11 mouse cellular contexts compared by ENCODE assay signal in genomic region chr4:87149584-87149983, GRCm38 (mm10).
"Had no signal": no experiment of that assay in that cellular context is flagged by ENCODE, and none has a peak within 500 bp of the region (broad histone marks: within the 10 kb centered on the region; RNA-seq: fewer than 3 reads in every experiment).

No protein-coding gene starts in this region.

- H3K36me3 ChIP-seq: liver, embryonic 15.5 days; midbrain, embryonic 13.5 days; stomach, embryonic 15.5 days had no signal

- H3K27ac ChIP-seq: liver, embryonic 15.5 days; midbrain, embryonic 13.5 days; stomach, embryonic 15.5 days had no signal

- H3K4me1 ChIP-seq: liver, embryonic 15.5 days; midbrain, embryonic 13.5 days; stomach, embryonic 15.5 days had no signal

- H3K9ac ChIP-seq: liver, embryonic 15.5 days; midbrain, embryonic 13.5 days; stomach, embryonic 15.5 days had no signal

- H3K4me2 ChIP-seq: liver, embryonic 11.5 days; liver, embryonic 15.5 days; midbrain, embryonic 13.5 days; stomach, embryonic 15.5 days had no signal

- DNase-seq: kidney, postnatal 14 days; lung, adult 2 months; lung, postnatal 36 days; right cerebral cortex, postnatal 14 days; thymus, adult 2 months; thymus, postnatal 36 days had no signal

- H3K9me3 ChIP-seq: liver, embryonic 15.5 days; midbrain, embryonic 13.5 days; stomach, embryonic 15.5 days had no signal

- H3K27me3 ChIP-seq: liver, embryonic 15.5 days; midbrain, embryonic 13.5 days; stomach, embryonic 15.5 days had no signal

- ATAC-seq: lung, postnatal 0 days; midbrain, embryonic 13.5 days had no signal

- H3K4me3 ChIP-seq: liver, embryonic 15.5 days; midbrain, embryonic 13.5 days; stomach, embryonic 15.5 days had no signal
